In the genomic region with DNA sequence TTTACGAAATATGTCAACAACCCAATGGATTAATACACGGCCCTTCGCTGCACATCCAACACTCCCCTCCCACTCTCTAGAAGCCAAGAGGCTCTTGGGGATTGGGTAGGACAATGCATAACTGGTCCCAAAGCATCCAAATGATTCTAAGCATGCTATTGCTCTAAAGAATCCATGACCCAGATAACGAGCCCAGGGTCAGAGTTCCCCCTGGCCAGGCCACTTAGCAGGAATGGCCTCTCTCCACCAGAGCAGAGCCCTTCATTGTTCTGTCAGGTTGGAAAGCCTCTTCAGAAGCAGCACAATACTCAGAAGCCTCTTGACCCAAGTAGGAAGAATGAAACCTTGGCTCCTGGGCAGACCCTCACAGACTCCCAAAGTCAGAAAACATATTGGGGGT, we compare ENCODE assay signal across 12 mouse cellular contexts. TPM values are rescaled to one million over a fixed set of nuclear protein-coding genes. Genes with fewer than 3 reads are reported as not detected.
DNase-seq lines count a peak whose midpoint lies in the region; ATAC-seq and TF ChIP-seq lines count a peak whose summit lies in the region.
"Had no signal": no experiment of that assay in that cellular context is flagged by ENCODE, and none has a peak within 500 bp of the region (broad histone marks: within the 10 kb centered on the region; RNA-seq: fewer than 3 reads in every experiment).

No protein-coding gene starts in this region.

- no peak for TF ChIP-seq CTCF in lung, postnatal 0 days (IDR thresholded peaks at IDR 0.05)

- no peak for DNase-seq in kidney, adult 18-20 months
- no peak for DNase-seq in hindbrain, embryonic 14.5 days (ENCODE audit: low spot score)
- DNase-seq in lung, postnatal 0 days (ENCODE audit: low spot score): peak; percentile 68
- peak; percentile 67 for DNase-seq in retina, postnatal 1 day
- no peak for DNase-seq in cerebellum, adult 9-11 months
- no peak for DNase-seq in natural killer cell, adult 2 months (ENCODE audit: low spot score in 2 of 2)
- DNase-seq: cerebellum, adult 8-10 months; heart, adult 11 months; heart, postnatal 10 days had no signal

- H3K4me1 ChIP-seq in kidney, embryonic 16.5 days (ENCODE audit: insufficient read depth, low read length): peaks cover 16% of the 10 kb centered on the region
- peaks cover 16% of the 10 kb centered on the region for H3K4me1 ChIP-seq in hindbrain, embryonic 14.5 days (replicated peaks; ENCODE audit: control insufficient read depth, insufficient read depth, low read length)
- H3K4me1 ChIP-seq in lung, postnatal 0 days (ENCODE audit: insufficient read depth, low read depth, low read length): peaks cover 6% of the 10 kb centered on the region; the same call in 1 of the 2 replicates

- ATAC-seq in kidney, embryonic 16.5 days (ENCODE audit: low FRiP score, low TSS enrichment): no peak
- ATAC-seq in hindbrain, embryonic 14.5 days (ENCODE audit: low FRiP score): no peak
- ATAC-seq in lung, postnatal 0 days: peak; percentile 74

- peaks cover 6% of the 10 kb centered on the region; the same call in 1 of the 2 replicates for H3K36me3 ChIP-seq in kidney, embryonic 16.5 days (ENCODE audit: insufficient read depth, low read length)
- H3K36me3 ChIP-seq in hindbrain, embryonic 14.5 days (replicated peaks; ENCODE audit: control insufficient read depth, insufficient read depth): no peaks in the 10 kb centered on the region
- no peaks in the 10 kb centered on the region for H3K36me3 ChIP-seq in lung, postnatal 0 days (ENCODE audit: insufficient read depth, low read length)

- H3K9me3 ChIP-seq in kidney, embryonic 16.5 days (ENCODE audit: low read length): no peaks in the 10 kb centered on the region
- no peaks in the 10 kb centered on the region for H3K9me3 ChIP-seq in hindbrain, embryonic 14.5 days (ENCODE audit: control insufficient read depth, low read length)
- H3K9me3 ChIP-seq in lung, postnatal 0 days (ENCODE audit: low read length): no peaks in the 10 kb centered on the region
- H3K9me3 ChIP-seq: embryonic facial prominence, embryonic 13.5 days had no signal

- no peak overlapping the region for H3K9ac ChIP-seq in kidney, embryonic 16.5 days (replicated peaks; ENCODE audit: low read length)
- no peak overlapping the region for H3K9ac ChIP-seq in hindbrain, embryonic 14.5 days
- no peak overlapping the region for H3K9ac ChIP-seq in lung, postnatal 0 days (replicated peaks; ENCODE audit: low read depth)
- H3K9ac ChIP-seq: embryonic facial prominence, embryonic 13.5 days had no signal

- H3K27ac ChIP-seq in kidney, embryonic 16.5 days (ENCODE audit: low read length): peak overlapping the region; percentile 3; the same call in 1 of the 2 replicates
- peak overlapping the region; percentile 10; the same call in 1 of the 2 replicates for H3K27ac ChIP-seq in hindbrain, embryonic 14.5 days
- H3K27ac ChIP-seq in lung, postnatal 0 days (ENCODE audit: low read length): peak overlapping the region; percentile 77

- WGBS in kidney, embryonic 16.5 days: 73% methylated on average over 4 of the region's 4 CpGs
- 34% methylated on average over 4 of the region's 4 CpGs for WGBS in hindbrain, embryonic 14.5 days
- WGBS in lung, postnatal 0 days: 48% methylated on average over 4 of the region's 4 CpGs

- peak; percentile 8 for TF ChIP-seq EP300 in lung, postnatal 0 days (IDR thresholded peaks at IDR 0.05)

- H3K4me3 ChIP-seq in kidney, embryonic 16.5 days (ENCODE audit: low read length): no peak overlapping the region
- no peak overlapping the region for H3K4me3 ChIP-seq in hindbrain, embryonic 14.5 days (replicated peaks; ENCODE audit: low read length)
- H3K4me3 ChIP-seq in lung, postnatal 0 days (ENCODE audit: low read depth, low read length): no peak overlapping the region
- H3K4me3 ChIP-seq: embryonic facial prominence, embryonic 13.5 days had no signal

- H3K27me3 ChIP-seq in kidney, embryonic 16.5 days (ENCODE audit: insufficient read depth, low read length): no peaks in the 10 kb centered on the region
- H3K27me3 ChIP-seq in hindbrain, embryonic 14.5 days (ENCODE audit: control insufficient read depth, insufficient read depth, low read length): no peaks in the 10 kb centered on the region
- H3K27me3 ChIP-seq in lung, postnatal 0 days (replicated peaks; ENCODE audit: insufficient read depth, low read length): no peaks in the 10 kb centered on the region
- H3K27me3 ChIP-seq: CH12.LX; embryonic facial prominence, embryonic 13.5 days had no signal

- H3K4me2 ChIP-seq in kidney, embryonic 16.5 days (replicated peaks; ENCODE audit: low read depth, low read length): no peak overlapping the region
- no peak overlapping the region for H3K4me2 ChIP-seq in hindbrain, embryonic 14.5 days (replicated peaks)
- no peak overlapping the region for H3K4me2 ChIP-seq in lung, postnatal 0 days (replicated peaks; ENCODE audit: low read depth, low read length)
- H3K4me2 ChIP-seq: embryonic facial prominence, embryonic 13.5 days had no signal

RNA-seq across cellular contexts. Expression of a gene that starts 22.1 kb away (rescaled TPM):
- polyA plus RNA-seq in kidney, embryonic 16.5 days (2015; fragmentation: Nextera tagmentation; extraction: Ambion mirVana): 15.3 and 15.8 TPM in 2 replicates
- 18.8 and 21.4 TPM in 2 replicates for polyA plus RNA-seq in hindbrain, embryonic 14.5 days (2014; fragmentation: Nextera tagmentation; extraction: Ambion mirVana)
- 17.7 and 18.5 TPM in 2 replicates for polyA plus RNA-seq in lung, postnatal 0 days (2015; fragmentation: Nextera tagmentation; extraction: Ambion mirVana)

Comparison
In these comparisons a context has a peak if more than half of its experiments do, and no peak if none do; other contexts are left out.
1. H3K27ac ChIP-seq: peak in every context shown above with its lines; median percentile 77 in lung, postnatal 0 days; 10 in hindbrain, embryonic 14.5 days; 3 in kidney, embryonic 16.5 days.
2. DNase-seq: peak in lung, postnatal 0 days (single experiment) and retina, postnatal 1 day (single experiment); none in kidney, adult 18-20 months (single experiment), hindbrain, embryonic 14.5 days (single experiment), cerebellum, adult 9-11 months (single experiment) and natural killer cell, adult 2 months (0 of 2).